Mouse (Mus musculus) heart, postnatal 0 days (tissue): ENCODE data around the gene Tex50. TPM values are rescaled to one million over a fixed set of nuclear protein-coding genes. Genes with fewer than 3 reads are reported as not detected.
"Not testable (repeated sequence)": the region's sequence is repeated elsewhere in the genome, so short reads cannot be mapped to it uniquely, and the experiment has no call there.

ENCODE experiments used
- ATAC-seq: fragments of 200-750 bp; cut with Nextera tagmentation; 2 replicates; pipeline ENCODE4 v1.8.0; 2017; ENCODE audit warnings: low read depth, moderate number of reproducible peaks, moderate library complexity; ENCODE audit not compliant: insufficient read depth
- DNase-seq: peaks from one replicate; pipeline ENCODE4 v3.0.0-alpha.2; 2016; ENCODE audit warnings: low spot score
- H3K27ac ChIP-seq: fragments of 300-500 bp; sonication (generic); 2 replicates; pipeline ENCODE4 v1.5.1; 2014; ENCODE audit warnings: low read depth, mild to moderate bottlenecking
- H3K27me3 ChIP-seq: fragments of 300-500 bp; sonication (generic); 2 replicates; pipeline ENCODE4 v1.6.1; 2014; ENCODE audit warnings: low read length, mixed read lengths; ENCODE audit not compliant: control insufficient read depth, insufficient read depth
- H3K36me3 ChIP-seq: fragments of 300-500 bp; sonication (generic); replicated peaks from 2 replicates; pipeline ENCODE4 v1.6.1; 2014; ENCODE audit warnings: low read length, mixed read lengths; ENCODE audit not compliant: control insufficient read depth, insufficient read depth
- H3K4me1 ChIP-seq: fragments of 300-500 bp; sonication (generic); 2 replicates; pipeline ENCODE4 v1.6.1; 2014; ENCODE audit warnings: antibody characterized with exemption; ENCODE audit not compliant: control insufficient read depth, insufficient read depth
- H3K4me2 ChIP-seq: fragments of 300-500 bp; sonication (generic); 2 replicates; pipeline ENCODE4 v1.6.1; 2014; ENCODE audit warnings: low read depth, mild to moderate bottlenecking, low read length, moderate library complexity
- H3K4me3 ChIP-seq: fragments of 300-500 bp; sonication (generic); 2 replicates; pipeline ENCODE4 v1.5.1; 2014; ENCODE audit warnings: low read depth, low read length
- H3K9ac ChIP-seq: fragments of 300-500 bp; sonication (generic); replicated peaks from 2 replicates; pipeline ENCODE4 v1.6.1; 2014; ENCODE audit warnings: low read depth, low read length, mixed read lengths
- H3K9me3 ChIP-seq: fragments of 300-500 bp; sonication (generic); replicated peaks from 2 replicates; pipeline ENCODE4 v1.6.1; 2016; ENCODE audit warnings: low read length; ENCODE audit not compliant: control insufficient read depth
- CTCF ChIP-seq: IDR thresholded peaks from 2 replicates; pipeline ENCODE4 v1.5.1; 2016; ENCODE audit warnings: antibody characterized with exemption, control low read depth, low read depth
- EP300 ChIP-seq: IDR thresholded peaks from 2 replicates; pipeline ENCODE4 v1.6.1; 2016; ENCODE audit warnings: antibody characterized with exemption, low read depth
- WGBS: fragments of 180-500 bp; shearing (Covaris S2); extraction: QIAGEN DNeasy Blood & Tissue Kit; methylation state at CpG from one replicate; pipeline ENCODE4 v1.1.7; 2014; 5-methylcytosine and 5-hydroxymethylcytosine counted together
- polyA plus RNA-seq: library from polyadenylated mRNA; unstranded; fragments of >200 nt; fragmentation: Nextera tagmentation; extraction: Ambion mirVana; gene quantifications from 2 replicates; pipeline ENCODE4 v1.2.1, GENCODE M21; 2015
- total RNA-seq: library from RNA; depleted of rRNA; stranded (reverse); fragments of >200 nt; gene quantifications from 2 replicates; pipeline ENCODE4 v1.2.3, GENCODE M21; 2014; ENCODE audit warnings: low replicate concordance

Gene Tex50
- total and polyA plus RNA-seq, 2 experiments from 2014 or later: not detected

GRCm38 (mm10) chr1:161156546-161156945, 2.6 kb downstream of the Tex50 start:
- DNase-seq (no peak), ATAC-seq (no peak)
- no peaks in the 10 kb centered on the region for H3K9me3 ChIP-seq
- H3K9ac ChIP-seq: no peak overlapping the region
- H3K36me3 ChIP-seq: no peaks in the 10 kb centered on the region
- 74% methylated on average over 10 of the region's 10 CpGs for WGBS
- no peaks in the 10 kb centered on the region for H3K27me3 ChIP-seq
- no peaks in the 10 kb centered on the region for H3K4me1 ChIP-seq
- no peak overlapping the region for H3K4me2 ChIP-seq
- no peak for TF ChIP-seq CTCF
- no peak for TF ChIP-seq EP300
- no peak overlapping the region for H3K27ac ChIP-seq
- no peak overlapping the region for H3K4me3 ChIP-seq

GRCm38 (mm10) chr1:161151098-161151497, 8.0 kb downstream of the Tex50 start:
- H3K9me3 ChIP-seq: no peaks in the 10 kb centered on the region
- no peak overlapping the region for H3K9ac ChIP-seq
- no peak for ATAC-seq
- 63% methylated on average over 6 of the region's 6 CpGs for WGBS
- no peak for DNase-seq
- H3K36me3 ChIP-seq: no peaks in the 10 kb centered on the region
- no peak overlapping the region for H3K4me3 ChIP-seq
- no peaks in the 10 kb centered on the region for H3K27me3 ChIP-seq
- no peak overlapping the region for H3K27ac ChIP-seq
- TF ChIP-seq EP300: no peak
- TF ChIP-seq CTCF: no peak
- H3K4me1 ChIP-seq: no peaks in the 10 kb centered on the region
- H3K4me2 ChIP-seq: no peak overlapping the region

DNA sequence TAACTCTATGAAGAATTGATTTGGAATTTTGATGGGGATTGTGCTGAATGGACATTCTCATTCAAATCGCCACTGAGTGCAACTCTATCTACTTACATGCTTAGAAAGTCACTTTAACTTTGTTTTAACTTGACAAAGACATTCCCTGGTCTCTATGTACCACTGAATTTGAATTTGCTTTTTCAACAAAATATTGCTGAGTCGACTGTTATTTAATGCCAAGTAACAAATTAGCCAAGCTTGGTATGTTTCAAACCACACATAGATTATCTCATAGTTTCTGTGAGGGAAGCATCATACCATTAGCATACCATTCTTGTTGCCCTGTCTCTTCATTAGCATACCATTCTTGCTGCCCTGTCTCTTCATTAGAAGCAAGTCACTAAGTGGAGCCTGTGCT, 11.2 kb downstream of the Tex50 start:
- TF ChIP-seq CTCF: no peak
- TF ChIP-seq EP300: no peak
- ATAC-seq: no peak
- no peak overlapping the region for H3K27ac ChIP-seq
- no peaks in the 10 kb centered on the region for H3K27me3 ChIP-seq
- H3K36me3 ChIP-seq: no peaks in the 10 kb centered on the region
- 0 out of 2 replicates have a peak, but pooled peaks cover 4% of the 10 kb centered on the region for H3K4me1 ChIP-seq
- H3K9me3 ChIP-seq: no peaks in the 10 kb centered on the region
- WGBS: 59% methylated on average over 2 of the region's 2 CpGs
- no peak overlapping the region for H3K4me3 ChIP-seq
- DNase-seq: no peak
- no peak overlapping the region for H3K4me2 ChIP-seq
- no peak overlapping the region for H3K9ac ChIP-seq

DNA sequence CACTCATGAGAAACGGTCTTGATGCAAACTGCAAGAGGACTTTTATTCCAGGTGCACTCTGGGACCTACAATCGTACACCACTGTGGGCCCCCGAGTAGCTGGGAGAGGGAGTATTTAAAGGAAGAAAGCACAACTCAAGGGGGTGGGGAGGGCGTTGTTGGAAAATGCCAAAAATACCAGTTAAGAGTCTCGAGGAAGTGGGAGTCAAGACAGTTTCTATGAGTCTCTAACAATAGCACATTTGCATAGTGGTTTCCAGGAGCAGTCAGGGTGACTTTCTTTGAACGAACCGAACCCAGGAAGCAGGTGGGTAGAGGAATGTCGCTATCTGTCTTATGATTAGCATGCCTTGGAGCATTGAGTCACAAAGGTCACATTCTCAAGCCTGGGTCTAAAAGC, 13.5 kb downstream of the Tex50 start:
- H3K4me1 ChIP-seq, H3K9ac ChIP-seq, H3K9me3 ChIP-seq, DNase-seq, H3K36me3 ChIP-seq, ATAC-seq, H3K4me3 ChIP-seq, H3K4me2 ChIP-seq, H3K27me3 ChIP-seq, H3K27ac ChIP-seq: not testable (repeated sequence)
- WGBS: 64% methylated on average over 8 of the region's 8 CpGs

- ATAC-seq: peak; percentile 36; the same call in 1 of the 2 replicates
- Histone ChIP-seq H3K27ac (no peak overlapping the region), H3K9ac (no peak overlapping the region), H3K4me2 (peak overlapping the region; percentile 80), H3K4me3 (no peak overlapping the region; the same call in 1 of the 2 replicates), H3K36me3 (no peaks in the 10 kb centered on the region), H3K9me3 (no peaks in the 10 kb centered on the region), H3K4me1 (0 out of 2 replicates have a peak, but pooled peaks cover 7% of the 10 kb centered on the region), H3K27me3 (no peaks in the 10 kb centered on the region)
- WGBS: 48% methylated on average over 7 of the region's 7 CpGs
- no peak for TF ChIP-seq CTCF
- no peak for TF ChIP-seq EP300
- no peak for DNase-seq
Measured at GRCm38 (mm10) chr1:161143216-161143615, 15.9 kb downstream of the Tex50 start.

- H3K9me3 ChIP-seq: no peaks in the 10 kb centered on the region
- 0 out of 2 replicates have a peak, but pooled peaks cover 7% of the 10 kb centered on the region for H3K4me1 ChIP-seq
- peak within 1 kb of the TSS; percentile 53 for H3K4me3 ChIP-seq
- DNase-seq (peak; percentile 36), ATAC-seq (peak; percentile 83)
- TF ChIP-seq CTCF (no peak), EP300 (no peak)
- peak within 1 kb of the TSS; percentile 80 for H3K4me2 ChIP-seq
- WGBS: 6% methylated on average over 32 of the region's 33 CpGs
- no peaks in the 10 kb centered on the region for H3K27me3 ChIP-seq
- no peaks in the 10 kb centered on the region for H3K36me3 ChIP-seq
- peak within 1 kb of the TSS; percentile 42 for H3K9ac ChIP-seq
- H3K27ac ChIP-seq: no peak within 1 kb of the TSS
Measured at GRCm38 (mm10) chr1:161142531-161143159, 16.5 kb downstream of the Tex50 start, which contains the start of gene Ankrd45. Gene Ankrd45, plus strand, starts transcription at chr1:161142691.
